Mouse (Mus musculus): Measurements from ENCODE around the gene Vldlr. TPM values are rescaled to one million over a fixed set of nuclear protein-coding genes. Genes with fewer than 3 reads are reported as not detected.
A peak's percentile ranks its signal among the peaks of the same experiment; 100 is the strongest.

Gene Vldlr
- total RNA-seq (2014; fragmentation: Nextera tagmentation): 0.37 and 0.53 TPM in 2 replicates
- 0.57 and 2.2 TPM in 2 replicates for total RNA-seq (2017)

DNA sequence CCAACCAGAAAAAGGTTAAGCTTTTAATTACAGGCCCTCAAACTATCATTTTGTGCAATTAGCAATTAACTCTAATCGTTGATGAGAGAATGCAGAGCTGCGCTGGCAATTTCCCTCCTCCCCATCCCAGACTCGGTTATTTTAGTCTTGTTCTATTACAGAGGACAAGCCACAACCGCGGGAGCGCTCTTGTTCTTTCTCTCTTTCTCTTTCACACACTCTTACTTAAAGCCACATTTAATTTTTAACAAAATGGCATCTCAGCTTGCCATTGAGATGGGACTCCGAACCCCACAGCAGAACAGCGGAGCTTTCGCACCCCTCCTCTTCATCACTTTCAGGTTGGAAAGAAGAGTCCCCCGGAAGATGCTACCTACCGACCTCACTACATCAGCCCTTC is at the start of gene Vldlr:
Gene Vldlr, plus strand, starts transcription at position 167 of the 400 bp plus-strand sequence.
- ATAC-seq (replicated peaks; ENCODE audit: poor library complexity, severe bottlenecking): no peak

DNA sequence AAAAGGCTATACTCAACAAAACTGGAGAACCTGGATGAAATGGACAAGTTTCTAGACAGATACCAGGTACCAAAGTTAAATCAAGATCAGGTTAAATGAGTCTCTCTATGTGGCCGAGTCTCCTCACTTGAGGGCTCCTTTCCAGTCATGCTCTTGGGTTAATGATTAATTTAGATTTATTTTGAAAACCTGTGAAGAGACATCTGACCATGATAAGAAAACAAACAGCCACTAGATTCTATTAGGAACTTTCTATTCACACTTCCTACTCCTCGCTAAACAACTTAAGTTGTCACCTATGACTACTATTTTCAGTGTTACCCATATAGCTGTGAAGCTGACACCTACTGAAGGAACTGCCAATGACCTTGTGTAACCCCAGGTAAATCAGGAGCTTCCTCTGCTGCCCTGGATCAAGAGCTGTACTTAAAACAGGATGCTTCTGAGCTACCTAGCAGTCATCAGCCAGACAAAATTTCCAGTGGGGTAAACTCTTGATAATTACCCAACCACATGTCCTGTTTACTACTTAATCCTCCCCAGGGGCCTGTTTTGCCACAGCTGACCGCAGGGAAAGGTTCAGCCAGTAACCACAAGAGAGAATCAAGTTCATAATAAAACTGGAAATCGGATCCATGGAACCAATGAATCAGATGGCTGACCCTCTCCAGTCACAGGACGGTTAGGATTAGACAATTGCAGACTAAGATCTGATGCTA is 48.5 kb upstream of the Vldlr start:
- ATAC-seq (replicated peaks; ENCODE audit: poor library complexity, severe bottlenecking): no peak

DNA sequence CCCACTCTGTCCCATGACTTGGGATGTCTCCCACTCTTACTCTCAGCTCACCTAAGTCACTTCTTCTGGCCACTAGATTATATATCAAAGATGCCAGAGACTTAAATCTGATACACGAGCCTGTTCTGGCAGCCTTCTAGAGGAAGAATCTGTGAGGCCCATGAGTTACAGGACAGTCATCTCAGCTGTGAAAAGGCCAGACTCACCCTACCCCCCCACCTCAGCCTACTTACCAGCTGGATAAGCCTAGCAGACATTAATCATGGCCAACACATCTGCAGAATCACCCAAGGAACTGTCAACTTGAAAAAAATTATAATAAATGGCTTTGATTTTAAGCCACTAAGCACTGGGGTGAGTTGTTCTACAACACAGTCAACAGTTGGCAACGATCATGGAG is 42.4 kb upstream of the Vldlr start:
- ATAC-seq (replicated peaks; ENCODE audit: poor library complexity, severe bottlenecking): no peak

DNA sequence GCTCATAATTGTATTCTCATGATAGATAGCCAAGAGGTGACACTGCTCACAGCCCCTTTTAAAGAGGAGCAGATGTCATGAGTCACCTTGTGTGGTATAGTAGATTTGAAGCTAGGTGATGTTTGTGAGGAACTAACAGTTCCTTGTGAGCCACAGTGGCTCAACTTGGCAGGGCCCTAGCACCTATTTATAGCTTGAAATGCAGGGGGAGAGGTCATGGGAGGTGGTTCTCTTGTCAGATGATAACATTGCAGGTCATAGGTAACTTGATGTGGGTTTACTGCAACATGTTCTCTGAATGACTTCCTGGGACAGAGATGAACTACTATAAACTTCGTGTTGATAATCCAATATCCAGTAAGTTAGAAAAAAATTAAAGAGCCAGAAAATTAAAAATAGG is 40.7 kb upstream of the Vldlr start:
- no peak for ATAC-seq (replicated peaks; ENCODE audit: poor library complexity, severe bottlenecking)

DNA sequence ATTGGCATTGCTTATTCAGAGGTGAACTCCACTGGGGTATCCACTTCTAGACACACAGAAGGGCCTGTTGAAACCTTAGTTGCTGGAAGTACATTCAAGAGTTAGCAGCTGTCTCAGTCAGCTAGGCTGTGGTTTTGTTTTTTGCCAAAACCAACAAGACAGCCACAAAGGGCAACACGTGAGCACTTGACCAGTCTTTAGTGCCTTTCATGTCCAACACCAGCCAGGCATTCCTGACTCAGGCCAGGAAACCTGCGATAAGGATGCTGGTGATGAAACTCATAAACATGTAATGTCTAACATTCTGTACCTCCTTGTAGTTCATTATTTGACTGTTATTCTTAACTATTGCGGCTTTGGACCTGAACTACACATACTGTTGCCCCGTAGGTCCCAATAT is 39.7 kb upstream of the Vldlr start:
- no peak for ATAC-seq (replicated peaks; ENCODE audit: poor library complexity, severe bottlenecking)

DNA sequence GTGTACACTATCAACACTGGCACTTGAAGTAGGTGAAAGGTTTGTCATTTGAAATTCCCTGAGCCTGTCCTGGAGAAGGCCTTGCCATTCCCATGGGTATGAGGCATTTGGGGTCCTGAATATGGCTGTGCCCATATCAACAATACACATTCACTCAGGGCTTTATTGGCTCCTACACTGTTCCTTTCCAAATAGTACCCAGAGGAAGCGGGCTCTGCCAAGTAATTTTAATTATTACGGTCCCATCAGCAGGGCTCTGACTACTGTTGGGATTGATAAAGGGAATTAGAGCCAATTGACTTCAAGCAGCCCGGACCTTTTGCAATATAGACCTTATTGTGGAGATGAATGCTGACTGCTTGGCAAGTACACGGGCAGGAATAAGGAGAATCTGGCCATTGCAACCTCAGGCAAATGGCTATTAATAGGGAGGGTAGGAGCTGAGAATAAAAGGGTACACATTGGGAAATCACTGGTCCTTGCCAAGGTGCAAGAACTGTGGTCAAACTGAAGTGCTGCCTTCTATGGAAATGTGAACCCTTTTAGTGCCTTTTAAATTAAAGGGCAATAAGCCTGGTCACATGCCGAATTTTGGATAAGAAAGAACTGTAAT is 38.0 kb upstream of the Vldlr start:
- no peak for ATAC-seq (replicated peaks; ENCODE audit: poor library complexity, severe bottlenecking)

DNA sequence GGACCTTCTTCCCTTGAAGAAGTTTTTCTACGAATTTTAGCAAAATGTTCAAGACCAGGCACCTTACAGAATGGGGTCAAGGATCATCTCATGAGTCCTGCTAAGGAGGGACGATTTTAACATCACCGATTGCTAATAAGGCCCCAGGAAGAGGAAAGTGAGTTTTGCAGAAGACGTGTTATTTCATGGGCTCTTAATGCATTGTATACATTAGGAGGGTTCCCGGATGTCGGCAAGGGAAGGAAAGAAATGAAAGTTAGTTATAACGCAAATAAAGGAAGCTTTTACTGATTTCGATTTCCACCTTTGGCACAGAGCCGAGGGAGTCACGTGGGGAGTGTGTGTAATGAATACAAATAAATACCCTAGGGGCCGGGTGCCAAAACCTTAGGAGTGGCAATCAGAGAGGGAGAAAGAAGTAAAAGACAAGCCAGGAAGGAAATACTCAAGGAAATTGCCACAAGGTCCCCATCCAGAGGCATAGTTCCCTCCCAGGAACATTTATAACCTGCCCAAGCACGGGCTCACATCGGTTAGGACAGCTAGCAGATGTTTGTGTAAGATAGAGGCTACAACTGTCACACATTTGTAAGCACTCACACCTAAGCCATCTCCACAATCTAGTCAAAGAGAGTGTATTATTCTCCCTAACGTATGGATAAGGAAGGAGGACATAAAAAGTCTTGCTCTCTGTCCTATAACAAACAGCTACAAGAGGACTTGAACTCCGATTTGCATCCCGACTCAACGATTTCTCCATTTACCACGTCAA is 35.7 kb upstream of the Vldlr start:
- peak; percentile 30; the same call in 1 of the 2 replicates for ATAC-seq (replicated peaks; ENCODE audit: poor library complexity, severe bottlenecking)

DNA sequence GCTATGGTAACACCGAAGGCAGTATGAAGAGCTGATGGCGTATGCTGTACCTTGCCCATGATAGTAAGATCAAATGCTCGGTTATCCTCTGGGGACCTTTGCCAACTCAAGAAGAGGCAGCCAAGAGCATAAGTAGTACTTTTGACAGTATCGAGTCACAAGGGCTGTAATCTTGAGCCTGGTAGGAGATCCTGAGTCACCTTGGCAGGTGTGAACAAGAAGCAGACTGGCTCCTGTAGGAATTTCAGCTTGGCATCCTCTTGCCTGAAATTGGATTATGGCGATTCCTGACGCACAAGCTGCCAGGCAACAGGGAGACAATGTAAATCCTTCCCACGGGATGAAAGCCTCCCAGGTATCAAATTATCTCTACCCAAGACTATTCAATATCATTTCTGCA is 32.8 kb upstream of the Vldlr start:
- ATAC-seq (replicated peaks; ENCODE audit: poor library complexity, severe bottlenecking): no peak

DNA sequence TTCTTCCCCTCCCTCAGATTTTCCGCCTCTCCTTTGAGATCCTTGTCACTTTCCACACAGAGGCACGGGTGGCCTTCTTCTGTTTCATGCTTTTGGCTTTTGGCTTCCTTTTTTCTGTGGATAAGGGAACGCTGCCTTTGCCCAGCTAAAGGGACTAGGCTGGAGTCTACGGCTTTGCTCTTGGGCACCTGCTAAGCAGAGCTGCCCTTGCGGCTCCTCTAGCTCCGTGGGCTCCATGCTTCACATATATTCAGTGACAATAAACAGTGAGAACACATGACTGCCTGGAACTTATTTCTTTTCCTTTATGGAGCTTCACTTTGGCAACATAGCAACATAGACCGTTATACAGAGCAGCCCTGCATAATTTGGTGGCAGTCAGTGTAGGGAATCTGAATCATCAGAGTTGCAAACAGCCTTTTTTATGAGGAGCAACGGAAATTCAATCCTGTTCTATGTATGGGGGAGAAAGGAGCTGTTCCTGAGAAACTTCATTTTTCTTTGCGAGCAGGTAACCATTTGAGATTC is 12.5 kb upstream of the Vldlr start:
- ATAC-seq (replicated peaks; ENCODE audit: poor library complexity, severe bottlenecking): no peak

DNA sequence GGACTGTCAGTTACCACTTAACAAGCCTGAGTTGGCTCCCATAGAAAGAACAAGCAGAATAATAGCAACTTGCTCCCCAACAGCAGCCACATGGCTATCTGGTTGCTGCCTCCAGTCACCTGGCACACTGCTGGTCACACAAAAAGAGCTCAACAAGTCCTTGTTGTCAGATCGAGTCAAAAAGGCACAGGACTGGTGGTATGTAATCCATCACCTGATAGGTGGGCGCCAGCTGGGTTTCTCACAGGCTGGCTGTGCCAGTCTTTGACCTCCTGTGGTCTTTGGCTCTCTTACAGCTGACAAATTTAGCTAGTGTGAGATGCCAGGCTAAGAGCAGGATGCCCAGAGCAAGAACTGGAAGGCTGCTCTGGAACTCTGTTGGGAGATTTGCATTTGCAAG is 5.3 kb upstream of the Vldlr start:
- ATAC-seq (replicated peaks; ENCODE audit: poor library complexity, severe bottlenecking): no peak

DNA sequence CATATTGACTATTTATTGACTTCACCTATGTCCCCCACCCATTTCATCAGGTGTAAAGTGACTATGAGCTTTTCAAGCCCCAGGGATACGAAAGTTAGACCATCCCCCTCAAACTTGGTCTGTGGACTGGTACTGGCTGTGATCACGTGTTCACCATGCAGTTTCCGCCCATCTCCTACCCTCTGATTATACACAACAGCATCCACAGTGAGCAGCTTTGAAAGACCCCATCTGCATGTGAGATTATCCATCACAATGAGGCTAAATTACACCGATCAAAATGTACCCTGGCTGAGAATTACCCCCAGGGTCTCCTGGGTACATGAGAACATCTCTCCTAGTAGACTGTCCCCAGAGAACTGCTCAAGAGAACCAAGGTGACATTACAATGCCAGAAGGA is 688 bp upstream of the Vldlr start:
- no peak for ATAC-seq (replicated peaks; ENCODE audit: poor library complexity, severe bottlenecking)

DNA sequence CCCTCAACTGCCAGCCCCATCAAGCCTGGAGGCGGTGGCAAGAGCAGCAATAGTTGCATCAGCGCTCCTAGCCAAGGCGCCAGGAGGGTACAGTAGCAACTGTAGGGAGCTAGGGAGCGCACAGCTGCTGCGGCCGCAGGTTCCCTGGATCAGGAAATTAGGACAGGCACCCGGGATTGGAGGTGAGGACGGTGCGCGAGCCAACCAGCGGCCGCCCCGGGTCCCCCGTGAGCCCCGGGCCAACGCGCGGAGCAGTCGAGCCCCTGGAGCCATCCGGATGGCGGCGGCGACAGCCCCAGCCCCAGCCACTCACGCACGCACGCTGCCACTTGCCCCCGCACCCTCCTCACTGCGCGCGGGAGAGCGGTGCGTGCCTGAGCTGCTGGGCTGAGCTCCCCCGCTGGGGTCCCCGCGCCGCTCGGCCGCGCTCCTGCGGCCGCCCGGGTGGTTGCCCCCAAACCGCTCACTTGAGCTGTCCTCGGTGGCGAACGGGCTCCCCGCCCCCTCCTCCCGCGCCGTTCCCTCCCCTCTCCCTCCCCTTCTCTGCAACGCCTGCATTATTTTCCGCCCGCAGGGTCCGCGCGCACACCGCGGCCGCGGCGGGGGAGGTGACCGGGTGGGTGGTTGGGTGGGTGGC is 601 bp downstream of the Vldlr start:
- peak; percentile 60 for ATAC-seq (replicated peaks; ENCODE audit: poor library complexity, severe bottlenecking)

DNA sequence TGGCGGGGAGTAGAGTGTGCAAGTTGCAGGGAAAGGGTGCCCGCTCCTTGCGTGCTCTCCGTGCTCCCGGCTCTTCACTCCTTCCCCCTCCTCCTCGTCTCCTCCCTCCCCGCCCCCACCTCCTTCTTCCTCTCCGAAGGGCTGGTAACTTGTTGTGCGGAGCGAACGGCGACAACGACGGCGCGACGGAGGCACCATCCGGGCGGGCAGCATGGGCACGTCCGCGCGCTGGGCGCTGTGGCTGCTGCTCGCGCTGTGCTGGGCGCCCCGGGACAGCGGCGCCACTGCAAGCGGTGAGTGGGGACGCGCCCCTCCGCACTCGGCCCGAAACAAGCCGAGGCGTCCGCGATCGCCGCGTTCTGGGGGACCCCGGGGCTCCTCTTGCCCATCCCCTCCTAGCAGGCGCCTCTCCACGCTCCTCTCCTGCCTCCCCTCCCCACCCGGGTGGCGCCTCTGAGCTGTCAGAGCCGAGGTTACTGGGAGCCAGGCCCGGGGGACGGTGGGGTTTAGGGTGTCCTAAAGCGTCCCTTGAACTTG is 1.2 kb downstream of the Vldlr start:
- peak; percentile 24; the same call in 1 of the 2 replicates for ATAC-seq (replicated peaks; ENCODE audit: poor library complexity, severe bottlenecking)

DNA sequence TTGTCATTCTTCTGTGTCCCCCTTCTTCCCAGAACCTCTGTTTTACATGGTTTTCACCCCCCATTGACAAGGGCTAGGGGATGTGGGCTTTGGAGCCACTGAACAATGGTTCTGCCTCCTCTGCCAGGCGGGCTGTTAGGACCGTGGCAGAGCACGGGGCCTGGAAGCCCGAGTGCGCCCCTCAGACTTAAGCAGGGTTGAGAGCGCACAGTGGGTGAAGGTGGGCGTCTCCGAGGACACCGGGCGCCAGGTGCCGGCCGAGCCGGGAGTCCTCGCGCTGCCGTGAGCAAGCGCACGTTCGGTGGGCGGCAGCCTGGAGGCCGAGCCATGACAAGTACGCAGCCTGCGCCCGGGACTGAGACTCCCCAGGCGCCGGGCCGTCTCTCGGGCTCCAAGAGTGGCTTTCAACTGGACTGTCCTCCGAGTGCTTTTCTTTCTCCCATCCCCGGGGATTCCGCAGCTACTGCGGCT is 1.7 kb downstream of the Vldlr start:
- no peak for ATAC-seq (replicated peaks; ENCODE audit: poor library complexity, severe bottlenecking)

DNA sequence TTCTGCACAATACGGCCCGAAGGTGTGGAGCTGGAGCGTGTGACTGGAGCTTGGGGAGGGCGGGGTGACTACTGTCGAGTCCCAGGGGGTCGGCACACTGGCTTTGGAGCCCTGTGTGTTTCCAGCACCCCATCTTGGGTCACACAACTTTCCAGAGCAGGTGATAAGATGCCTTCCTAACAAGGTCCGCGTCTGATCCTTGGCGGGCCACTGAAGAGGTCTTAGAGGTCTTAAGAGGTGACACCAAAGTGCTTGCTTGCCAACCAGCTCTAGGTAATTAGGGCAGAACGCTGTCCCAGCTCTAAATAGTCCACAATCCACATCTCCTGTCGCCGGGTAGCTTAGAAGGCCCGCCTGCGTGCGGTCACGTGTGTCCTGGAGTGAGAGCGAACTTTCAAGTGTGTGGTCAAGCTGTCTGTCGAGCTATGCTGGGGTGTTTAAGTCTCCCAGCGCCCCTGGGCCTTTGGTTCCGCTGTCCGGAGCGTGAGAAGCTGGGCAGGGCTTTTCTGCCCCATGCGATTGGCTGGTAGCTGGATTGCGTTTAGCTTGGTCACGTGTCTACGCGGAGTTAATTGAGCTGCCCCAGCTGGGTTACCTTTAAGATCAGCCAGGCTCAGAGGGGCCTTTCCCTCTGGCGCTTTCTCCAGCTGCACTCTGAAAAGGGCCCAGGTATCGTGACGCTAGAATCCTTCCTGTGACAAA is 2.4 kb downstream of the Vldlr start:
- ATAC-seq (replicated peaks; ENCODE audit: poor library complexity, severe bottlenecking): peak; percentile 67

DNA sequence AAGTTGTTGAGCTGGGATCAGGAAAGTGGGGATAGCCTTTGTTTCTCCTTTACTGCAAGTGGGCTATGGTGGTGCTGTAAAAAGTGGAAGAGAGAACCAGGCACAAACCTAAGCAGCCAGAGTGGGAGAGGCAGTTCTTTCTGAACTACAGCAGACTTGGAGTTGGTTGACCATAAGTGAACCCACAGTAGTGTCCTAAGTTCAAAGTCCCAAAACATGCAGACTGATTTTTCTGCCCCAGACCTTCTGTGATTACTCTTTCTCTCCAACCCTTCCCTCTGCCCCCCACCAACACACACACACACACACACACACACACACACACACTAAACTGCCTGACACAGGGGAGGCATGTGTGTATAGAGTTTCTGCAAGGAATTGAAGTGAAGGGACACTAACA is 3.3 kb downstream of the Vldlr start:
- no peak for ATAC-seq (replicated peaks; ENCODE audit: poor library complexity, severe bottlenecking)

DNA sequence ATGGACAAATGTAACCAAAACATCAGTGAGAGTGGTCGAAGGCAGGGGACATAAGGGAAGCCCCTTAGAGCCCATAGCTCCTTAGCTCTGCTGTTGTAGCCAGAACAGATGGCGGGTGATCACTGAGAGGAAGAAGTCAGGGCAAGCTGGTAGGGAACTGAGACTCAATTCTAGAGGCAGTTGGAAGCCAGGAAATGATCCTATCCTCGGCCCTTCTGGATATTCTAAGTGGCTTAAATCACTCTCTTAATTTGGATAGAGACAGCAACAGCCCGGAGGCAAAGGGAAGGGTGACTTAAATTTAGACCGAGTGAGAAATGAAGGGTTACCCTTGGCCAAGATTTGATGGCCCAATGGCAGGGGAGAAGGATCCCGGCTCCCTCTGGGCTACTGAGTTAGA is 6.8 kb downstream of the Vldlr start:
- no peak for ATAC-seq (replicated peaks; ENCODE audit: poor library complexity, severe bottlenecking)

DNA sequence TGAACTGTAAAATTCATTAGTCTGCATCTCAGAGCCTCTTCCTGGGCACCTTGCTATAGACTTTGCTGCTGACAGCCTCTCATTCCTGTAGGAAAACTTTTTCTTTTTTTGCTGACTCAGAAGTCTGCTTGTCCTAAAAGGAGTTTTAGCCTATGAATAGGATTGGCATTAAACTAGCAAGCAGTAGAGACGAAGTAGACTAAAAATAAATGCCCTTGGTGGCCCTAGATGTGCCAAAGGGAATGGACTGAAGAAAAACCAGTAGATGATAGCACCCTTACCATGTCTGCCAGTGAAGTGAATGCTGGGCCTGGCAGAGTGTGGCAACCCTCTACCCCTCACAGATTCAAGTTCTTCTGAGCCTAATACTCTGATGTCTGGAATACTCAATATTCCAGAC is 8.1 kb downstream of the Vldlr start:
- ATAC-seq (replicated peaks; ENCODE audit: poor library complexity, severe bottlenecking): no peak

DNA sequence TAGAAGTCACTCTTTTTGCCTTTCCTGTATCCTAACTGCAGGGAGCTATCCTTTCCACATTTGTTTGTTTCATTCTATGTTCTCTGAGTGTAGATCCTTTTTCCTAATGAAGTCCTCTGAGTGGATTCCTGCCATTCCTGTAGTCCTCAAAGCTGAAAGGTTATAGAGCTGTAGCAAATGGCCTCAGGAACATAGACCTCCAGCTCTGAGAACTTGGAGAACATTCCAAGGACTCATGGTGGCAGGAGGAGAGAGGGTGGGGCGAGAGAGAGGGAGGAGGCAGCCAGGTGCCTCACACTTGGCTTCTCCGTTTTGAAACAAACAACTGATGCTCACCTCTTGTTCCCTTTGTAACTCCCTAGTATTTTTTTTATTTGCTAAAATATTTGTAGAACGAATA is 10.3 kb downstream of the Vldlr start:
- no peak for ATAC-seq (replicated peaks; ENCODE audit: poor library complexity, severe bottlenecking)

DNA sequence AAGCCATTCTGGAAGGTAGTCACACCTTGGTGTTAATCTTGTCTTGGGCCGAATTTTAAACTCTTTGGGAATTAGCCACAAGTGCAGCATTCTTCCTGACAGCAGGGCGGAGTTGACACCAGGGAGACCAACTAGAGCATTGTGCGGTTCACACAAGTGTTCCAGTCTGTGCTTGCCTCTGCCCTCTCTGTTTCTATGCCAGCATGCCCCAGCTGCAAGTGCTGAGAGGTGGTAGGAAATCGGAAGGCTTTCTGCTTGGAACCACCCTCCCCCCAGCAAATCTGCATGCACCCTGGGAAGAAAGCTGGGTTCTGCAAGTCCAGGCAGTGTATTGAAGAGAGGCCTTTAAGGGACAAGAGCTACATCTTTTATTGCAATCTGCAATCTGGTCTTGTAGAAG is 10.8 kb downstream of the Vldlr start:
- ATAC-seq (replicated peaks; ENCODE audit: poor library complexity, severe bottlenecking): no peak

Measured in granulocyte monocyte progenitor cell, adult 5-6 weeks (primary cell).